Mouse (Mus musculus): ENCODE measurements at regions not wholly inside any gene's neighbourhood (a gene's known extent, or its start where the extent isn't known, plus 50 kb on each side); places are given as distances from the start of the nearest gene placed in this dataset.

DNA sequence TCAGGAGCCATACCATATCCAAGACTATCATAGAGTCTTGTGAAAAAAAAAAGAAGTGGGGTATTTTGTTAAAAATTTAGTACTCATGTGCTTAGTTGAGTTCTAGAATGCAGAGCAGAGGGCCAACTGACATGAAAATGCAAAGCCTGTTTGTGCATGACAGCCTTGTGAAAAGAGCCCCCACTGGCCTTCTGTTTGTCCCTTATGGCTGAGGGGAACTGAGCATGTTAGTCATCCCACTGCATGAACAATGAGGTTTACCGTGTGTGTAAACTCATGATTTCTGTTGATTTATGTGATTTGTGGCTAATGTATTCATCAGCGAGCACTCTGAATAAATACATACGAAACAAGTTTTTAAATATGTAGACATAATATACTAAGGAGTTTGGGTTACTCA lies 266.1 kb upstream of the Nox3 start:
- DNase-seq: no peak

DNA sequence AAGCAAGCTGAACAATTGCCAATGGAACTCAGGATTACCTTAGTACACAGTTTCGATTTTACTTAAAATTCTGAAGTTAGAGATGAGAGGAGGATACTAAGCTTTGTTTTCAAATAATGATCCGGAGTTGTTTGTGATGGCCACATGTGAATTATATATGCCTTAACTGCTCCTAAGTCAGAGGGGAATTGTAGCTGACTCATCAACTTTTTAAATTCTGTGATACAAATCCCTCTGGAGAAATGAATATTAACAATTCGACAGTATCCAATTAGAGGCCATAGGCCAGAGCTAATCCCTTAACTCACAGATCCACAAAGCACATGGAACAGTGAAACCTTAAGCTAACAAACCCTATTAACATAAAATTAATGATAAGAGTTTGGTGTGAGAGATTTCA lies 250.5 kb upstream of the Nox3 start:
- DNase-seq: no peak

DNA sequence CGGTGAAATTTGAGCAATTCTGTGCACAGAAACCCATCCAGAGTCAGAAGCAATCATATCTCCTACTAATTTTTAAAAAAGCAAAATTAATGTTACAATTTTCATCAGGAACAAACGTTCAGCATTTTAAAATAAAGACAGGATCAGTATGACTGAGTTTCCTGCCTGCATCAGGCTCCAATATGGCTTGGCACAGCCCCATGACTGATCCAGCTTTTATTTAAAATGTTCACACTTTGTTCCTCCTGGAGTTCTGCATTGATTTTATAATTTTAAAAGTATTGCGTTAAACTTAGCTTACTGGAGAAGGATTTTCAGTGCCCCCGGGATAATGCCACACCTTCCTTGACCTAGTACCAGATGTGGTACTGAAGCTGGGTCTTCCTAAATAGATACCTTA lies 240.3 kb upstream of the Nox3 start:
- no peak for DNase-seq

DNA sequence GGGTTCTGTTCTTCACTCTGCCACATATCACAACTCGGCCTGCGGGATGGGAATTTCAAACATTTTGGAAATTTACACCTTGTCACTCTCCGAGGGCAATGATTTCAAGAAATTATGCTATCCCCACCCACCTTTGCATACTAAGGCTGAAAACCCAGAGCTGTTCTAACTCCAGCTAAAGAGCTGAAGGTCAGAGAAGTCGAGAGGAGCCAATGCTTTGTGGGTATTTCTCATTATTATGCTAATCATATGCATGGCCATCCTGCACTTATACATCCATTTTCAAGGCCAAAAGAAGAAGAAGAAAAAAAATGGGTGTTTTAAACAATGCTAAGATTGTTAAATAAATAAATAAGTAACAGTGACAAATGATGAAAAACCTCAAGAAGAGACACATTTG lies 237.1 kb upstream of the Nox3 start:
- no peak for DNase-seq

DNA sequence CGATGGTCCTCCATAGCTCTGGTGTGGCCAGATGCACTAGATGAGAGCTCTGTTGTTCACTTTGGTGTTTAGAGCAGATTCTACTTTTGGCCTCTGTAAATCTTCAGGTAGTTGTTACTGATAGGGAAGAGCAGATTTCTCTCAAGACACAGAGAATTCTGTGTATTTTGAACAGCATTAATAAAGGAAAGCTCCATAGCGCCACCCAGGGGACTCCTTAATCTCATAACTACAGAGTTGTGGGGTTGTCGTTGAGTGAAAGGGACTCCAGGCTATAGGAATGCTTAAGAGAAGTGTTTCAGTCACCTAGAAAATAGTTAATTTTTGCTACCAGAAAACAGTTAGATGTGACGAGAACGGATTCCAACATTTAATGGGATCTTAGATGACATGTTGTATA lies 236.0 kb upstream of the Nox3 start:
- DNase-seq: no peak

DNA sequence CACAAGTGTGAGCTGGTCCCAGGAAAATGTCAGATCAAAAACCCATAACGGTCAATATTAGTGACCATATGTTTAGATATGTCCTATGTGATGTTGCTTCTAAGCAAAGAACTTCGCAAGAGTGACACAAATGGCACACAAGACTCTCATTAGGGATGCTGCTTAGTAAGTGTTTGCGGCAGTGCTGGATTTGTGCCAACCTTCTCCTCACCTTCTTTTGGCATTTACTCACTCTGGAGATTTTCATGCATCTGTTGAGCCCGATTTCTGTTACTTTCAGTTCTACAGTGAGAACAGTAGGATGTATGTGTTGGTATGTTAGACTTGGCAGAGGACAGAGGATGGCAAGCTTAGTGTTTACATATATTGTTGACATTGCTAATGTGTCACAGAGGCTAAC lies 231.0 kb upstream of the Nox3 start:
- no peak for DNase-seq

DNA sequence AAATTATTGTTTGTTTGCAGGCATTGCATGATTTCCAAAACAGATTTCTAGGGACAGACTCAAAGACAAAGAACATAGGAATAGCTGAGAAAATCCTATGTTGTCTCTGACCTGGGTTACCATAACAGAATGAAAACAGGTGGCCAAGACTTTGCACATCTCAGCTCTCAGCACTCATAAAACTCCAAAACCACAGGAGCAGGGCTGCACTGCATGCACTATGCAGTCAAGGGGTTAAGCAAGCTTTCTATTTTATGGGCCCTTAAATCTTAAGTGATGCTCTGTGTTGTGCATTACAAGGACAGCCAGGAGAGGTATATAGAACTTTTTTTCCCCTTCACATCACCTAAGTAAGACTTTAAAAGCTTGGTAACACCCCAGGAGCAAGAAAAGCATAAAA lies 224.2 kb upstream of the Nox3 start:
- no peak for DNase-seq

DNA sequence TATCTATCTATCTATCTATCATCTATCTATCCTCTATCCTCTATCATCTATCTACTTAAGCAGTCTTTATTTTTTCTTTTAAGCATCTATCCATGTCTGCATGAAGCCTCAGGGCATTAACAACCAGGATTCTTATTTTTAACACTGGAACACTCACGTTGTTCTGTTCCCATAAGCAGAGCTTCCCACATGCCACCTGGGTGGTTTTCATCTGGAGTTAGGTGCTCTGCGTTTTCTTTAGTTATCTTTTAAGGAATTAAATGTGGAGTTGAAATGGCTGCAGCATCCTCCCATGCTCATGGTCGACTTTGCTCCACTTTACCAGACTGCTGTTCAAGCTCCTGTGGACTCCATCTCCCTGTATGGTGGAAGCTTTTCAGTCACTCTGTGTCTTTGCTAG lies 196.8 kb upstream of the Nox3 start:
- DNase-seq: no peak

DNA sequence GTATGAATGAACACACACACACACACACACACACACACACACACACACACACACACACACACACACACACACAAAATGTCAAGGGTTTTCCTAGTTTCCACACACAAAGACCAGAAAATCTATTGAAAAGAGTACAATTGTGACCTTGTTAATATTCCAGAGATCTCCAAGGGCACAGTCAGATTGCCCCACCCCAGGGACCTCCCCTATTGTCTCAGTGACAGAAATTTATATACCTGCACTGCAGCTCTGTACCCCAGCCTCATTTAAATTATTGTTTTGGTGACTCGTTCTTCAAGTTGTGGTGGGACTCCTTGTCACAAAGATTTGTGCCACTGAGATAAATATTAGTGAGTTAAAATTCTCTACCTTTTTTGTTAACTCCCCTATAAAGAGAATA lies 187.1 kb upstream of the Nox3 start:
- no peak for DNase-seq

DNA sequence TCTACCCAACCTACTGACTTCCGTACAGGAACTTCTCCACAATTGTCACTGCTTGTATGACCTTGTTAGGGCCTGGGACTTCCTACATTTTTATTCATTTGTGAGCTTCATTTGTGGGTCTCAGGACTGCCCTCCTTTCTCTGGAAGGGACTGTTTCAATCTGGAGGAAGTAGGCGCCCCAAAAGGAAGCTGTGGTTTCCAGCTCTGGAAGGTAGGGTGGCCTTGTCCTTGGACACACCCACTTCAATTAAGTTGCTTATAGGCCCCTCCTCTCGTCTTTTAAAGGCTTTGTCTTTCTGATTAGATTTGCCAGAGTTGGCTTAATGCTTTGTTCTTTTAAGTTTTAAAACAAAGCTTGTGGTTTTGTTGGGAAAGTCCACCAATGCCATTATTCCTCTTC lies 183.0 kb upstream of the Nox3 start:
- DNase-seq: no peak

DNA sequence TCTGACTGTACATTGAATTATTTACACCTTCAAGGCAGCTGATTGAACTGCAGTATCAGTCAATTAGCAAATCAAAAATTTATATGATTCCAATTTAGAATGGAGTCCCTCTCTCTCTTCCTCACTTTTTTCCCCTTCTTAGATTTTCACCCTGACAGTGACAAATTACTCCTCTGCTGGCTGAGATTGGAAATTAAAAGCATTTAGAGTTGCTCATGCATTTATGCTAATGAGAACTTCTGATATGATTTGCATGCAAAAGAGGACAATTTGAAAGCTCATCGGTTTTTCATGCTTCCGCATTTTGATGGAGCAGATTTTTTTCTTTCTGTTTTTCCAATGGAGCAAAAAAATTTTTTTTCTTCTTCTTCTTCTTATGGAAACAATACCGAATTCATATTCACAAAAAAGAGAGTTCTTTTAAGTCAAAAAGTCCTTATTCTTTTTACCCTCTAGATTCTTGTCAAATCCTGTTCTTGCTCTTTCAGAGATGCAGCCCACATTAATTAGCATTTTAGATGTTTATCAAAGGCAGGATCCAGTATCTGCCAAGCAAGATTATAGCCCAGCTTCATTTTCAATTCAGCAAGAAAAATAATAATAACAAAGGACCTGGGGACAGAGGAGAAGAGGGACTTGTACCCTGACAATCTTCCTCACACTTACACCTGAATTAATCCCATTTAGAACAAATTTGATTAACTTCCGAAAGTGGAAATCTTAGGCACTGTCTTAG lies 173.6 kb upstream of the Nox3 start:
- DNase-seq: no peak

DNA sequence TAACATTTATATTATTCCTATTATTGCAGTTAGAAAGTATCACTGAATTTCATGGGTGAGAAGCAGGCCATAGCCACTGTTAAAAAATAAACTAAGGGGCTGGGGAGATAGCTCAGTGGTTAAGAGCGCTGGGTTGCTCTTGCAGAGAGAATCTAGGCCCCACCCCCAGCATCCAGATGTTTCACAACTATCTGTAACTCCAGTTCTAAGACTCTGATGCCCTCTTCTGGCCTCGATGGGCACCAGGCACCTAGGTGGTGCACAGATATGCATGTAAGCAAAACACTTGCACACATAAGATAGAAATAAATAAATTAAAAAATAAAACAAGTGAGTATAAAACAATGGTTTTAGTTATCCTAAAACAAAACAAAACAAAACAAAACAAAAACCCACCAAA lies 166.3 kb upstream of the Nox3 start:
- no peak for DNase-seq

DNA sequence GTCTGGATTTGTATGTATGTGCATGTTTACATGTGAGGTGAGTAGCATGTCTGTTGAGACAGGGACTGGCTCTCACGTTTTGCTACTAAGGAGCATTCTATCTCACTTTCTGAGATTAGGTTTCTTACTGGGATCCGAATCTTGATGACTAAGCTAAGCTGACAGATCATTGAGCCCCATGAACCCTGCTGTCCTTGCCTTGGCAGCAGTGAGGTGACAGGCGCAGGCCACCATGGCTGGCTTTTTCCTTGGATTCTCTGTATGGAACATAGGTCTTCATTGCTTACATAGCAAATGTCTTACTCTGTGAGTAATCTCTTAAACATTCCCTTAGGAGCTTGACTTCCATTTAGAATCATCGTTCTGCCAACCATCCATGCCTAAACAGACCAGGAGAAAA lies 140.3 kb upstream of the Nox3 start:
- no peak for DNase-seq

DNA sequence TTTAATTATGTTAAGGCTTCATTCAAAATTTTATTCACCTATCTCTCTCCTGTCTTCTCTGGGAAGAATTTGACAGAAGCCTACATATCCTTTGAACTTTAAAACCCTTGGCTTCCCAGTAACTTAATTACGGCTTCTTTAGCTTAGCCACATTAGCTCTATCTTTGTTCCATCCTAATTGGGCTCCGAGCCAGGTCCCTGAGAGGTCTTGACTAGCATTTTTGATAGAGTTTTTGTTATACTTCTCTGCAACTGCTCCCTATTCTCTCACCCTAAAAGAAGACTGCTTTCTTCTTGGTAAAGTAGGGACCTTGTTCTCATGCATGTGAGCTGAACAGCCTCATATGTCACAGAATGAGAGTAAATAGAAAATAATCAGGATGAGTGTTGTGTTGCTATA lies 115.1 kb upstream of the Nox3 start:
- no peak for DNase-seq

DNA sequence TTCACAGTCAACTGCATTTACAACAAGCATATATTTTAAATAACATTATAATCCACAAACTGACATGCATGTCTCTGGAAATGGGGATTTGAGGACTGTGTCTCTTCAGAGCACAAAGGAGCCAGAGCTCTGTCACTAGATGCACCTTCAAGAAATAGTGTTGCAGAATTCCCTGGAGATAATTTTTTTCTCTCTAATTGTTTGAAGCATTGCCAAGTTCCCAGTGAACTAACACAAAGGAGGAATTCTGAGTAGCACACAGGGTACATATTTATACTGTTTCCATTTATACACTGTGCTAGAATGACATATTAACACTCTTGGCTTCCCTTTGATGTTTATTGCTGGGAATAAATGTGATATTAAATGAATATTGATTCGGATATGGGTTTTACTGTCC lies 107.4 kb upstream of the Nox3 start:
- no peak for DNase-seq

DNA sequence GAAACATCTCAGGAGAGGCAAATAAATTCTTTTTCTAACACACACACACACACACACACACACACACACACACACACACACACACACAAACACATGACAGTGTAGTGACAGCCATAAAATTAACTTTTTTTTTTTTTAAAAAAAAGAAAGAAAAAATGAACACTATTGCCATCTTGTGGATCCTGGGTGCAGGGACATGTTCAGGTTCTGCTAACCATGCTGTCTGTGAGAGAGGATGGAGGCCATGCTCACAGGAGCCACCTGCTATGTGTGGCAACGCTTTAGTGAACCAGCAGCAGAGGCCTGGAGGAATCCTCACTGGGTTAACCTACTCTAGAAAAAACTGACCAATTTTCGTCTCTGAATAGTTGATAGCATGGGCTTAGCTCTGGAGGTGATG lies 96.5 kb upstream of the Nox3 start:
- DNase-seq: peak in 1 of 2 experiments; percentile 22

DNA sequence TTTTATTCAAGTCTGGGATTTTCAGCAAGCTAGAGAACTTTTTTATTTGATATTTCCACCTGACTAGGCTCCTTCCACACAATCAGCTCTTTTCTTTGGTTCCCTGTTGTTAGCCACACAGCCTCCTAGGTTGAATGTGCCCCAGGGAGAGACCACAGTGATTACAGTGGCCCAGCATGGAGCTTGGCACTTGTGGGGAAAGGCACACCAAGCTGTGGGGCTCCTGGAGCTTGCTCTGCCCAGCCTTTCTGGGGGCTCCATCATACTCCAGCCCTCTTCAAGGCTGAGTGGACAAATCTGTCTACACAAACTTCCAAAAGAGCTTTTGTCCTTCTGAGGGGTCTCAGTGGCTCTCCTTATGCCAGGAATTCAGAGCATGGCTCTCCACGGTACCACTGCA lies 86.1 kb upstream of the Nox3 start:
- DNase-seq: no peak

DNA sequence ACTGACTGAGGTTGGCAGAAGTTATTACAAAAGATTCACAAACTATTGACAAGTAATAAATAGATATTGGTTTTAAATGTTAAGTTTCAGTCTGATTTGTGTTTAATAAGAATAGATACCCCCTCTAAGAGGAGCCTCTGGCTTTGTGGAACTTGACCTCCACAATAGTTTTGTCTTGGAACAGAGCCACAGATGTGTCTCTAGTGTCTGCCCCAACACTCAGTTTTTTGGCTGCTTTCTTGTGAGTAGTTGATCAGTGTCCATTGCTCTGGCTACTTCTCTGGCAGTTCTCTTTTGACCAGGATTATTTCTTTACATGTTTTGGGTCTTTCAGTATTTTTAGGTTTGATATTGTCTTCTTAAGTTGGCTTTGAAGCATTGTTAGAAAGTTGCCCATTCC lies 81.6 kb upstream of the Nox3 start:
- no peak for DNase-seq

DNA sequence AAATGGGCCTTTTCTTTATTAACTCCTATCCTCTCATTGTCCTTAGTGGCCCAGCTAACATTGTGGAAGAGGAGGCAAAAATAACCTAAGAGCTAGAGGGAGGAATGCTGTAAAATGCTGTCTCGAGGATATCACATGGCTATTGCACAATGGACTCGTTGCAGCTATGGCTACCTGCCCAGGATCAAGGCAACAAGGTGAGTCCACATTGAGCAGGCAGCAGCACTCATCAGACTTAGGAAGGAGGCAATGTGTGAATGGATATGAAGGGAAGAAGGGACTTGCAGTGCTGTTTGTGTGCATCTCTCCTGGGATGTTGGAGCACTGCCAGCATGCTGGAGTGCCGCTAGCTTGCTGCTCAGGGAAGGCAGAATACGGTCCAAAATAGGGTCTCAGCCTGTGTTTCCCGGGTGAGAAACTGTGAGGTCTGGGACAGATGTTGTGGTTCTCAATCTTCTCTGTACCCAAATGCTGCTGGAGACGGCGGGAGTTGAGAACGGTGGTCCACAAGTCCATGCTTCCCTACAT lies 51.8 kb upstream of the Nox3 start:
- DNase-seq: peak; percentile 5 to 20
